Mouse (Mus musculus) ES-Bruce4 (cell line): ENCODE data around the gene Adamts14.

Experiments
- EP300 ChIP-seq: IDR thresholded peaks from 2 replicates; pipeline ENCODE4 v1.6.1; 2011; ENCODE audit warnings: low read depth, low read length; ENCODE audit not compliant: insufficient read depth
- POLR2A ChIP-seq: IDR thresholded peaks from one replicate; pipeline ENCODE4 v1.8.1; 2011; ENCODE audit warnings: low read length; ENCODE audit not compliant: insufficient read depth

- TF ChIP-seq EP300 (no peak), POLR2A (no peak)
Measured at GRCm38 (mm10) chr10:61267378-61267777, 5.9 kb downstream of the Adamts14 start.
